23 mouse cellular contexts compared by ENCODE assay signal in the genomic region with DNA sequence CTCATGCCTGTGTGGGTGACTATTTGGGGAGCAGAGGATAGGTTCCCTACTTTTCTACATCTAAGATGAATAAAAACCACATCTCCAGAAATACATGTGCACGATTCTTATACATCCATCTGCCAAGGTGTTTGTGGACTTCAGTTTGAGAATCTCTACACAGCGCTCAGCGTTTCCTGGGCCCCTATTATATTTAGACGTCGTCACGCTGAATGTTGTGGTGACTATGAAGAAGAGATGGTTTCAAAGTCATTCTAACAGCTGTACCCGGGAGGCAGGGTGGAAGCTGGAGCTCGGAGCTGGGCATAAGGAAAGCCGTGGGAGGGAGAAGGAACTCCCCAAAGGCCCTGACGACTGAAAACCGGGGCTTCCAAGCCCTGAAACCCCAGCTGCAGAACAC.
DNase-seq lines count a peak whose midpoint lies in the region; ATAC-seq and TF ChIP-seq lines count a peak whose summit lies in the region.
"Had no signal": no experiment of that assay in that cellular context is flagged by ENCODE, and none has a peak within 500 bp of the region (broad histone marks: within the 10 kb centered on the region; RNA-seq: fewer than 3 reads in every experiment).

No protein-coding gene starts in this region.

- H3K4me2 ChIP-seq in intestine, embryonic 16.5 days (ENCODE audit: low read depth, low read length) = no peak overlapping the region
- no peak overlapping the region for H3K4me2 ChIP-seq in intestine, embryonic 15.5 days (replicated peaks)
- H3K4me2 ChIP-seq: embryonic facial prominence, embryonic 13.5 days; embryonic facial prominence, embryonic 15.5 days; forebrain, embryonic 12.5 days had no signal

- H3K4me3 ChIP-seq in intestine, embryonic 16.5 days (ENCODE audit: low read length) = no peak overlapping the region
- H3K4me3 ChIP-seq in intestine, embryonic 15.5 days (replicated peaks) = no peak overlapping the region
- no peak overlapping the region for H3K4me3 ChIP-seq in cortical plate, adult 2 months (ENCODE audit: insufficient read depth, low read length)
- no peak overlapping the region for H3K4me3 ChIP-seq in small intestine, adult 2 months (ENCODE audit: low read depth, low read length)
- H3K4me3 ChIP-seq: embryonic facial prominence, embryonic 13.5 days; embryonic facial prominence, embryonic 15.5 days; erythroblast, embryonic 14.5 days; forebrain, embryonic 10.5 days; forebrain, embryonic 12.5 days had no signal

- WGBS in intestine, embryonic 16.5 days = 80% methylated on average over 11 of the region's 11 CpGs
- WGBS in intestine, embryonic 15.5 days = 83% methylated on average over 11 of the region's 11 CpGs
- 92% methylated on average over 11 of the region's 11 CpGs for WGBS in small intestine, adult 2 months

- no peak overlapping the region for H3K9ac ChIP-seq in intestine, embryonic 16.5 days (ENCODE audit: low read depth, low read length)
- H3K9ac ChIP-seq in intestine, embryonic 15.5 days = no peak overlapping the region
- H3K9ac ChIP-seq: embryonic facial prominence, embryonic 13.5 days; embryonic facial prominence, embryonic 15.5 days; forebrain, embryonic 12.5 days had no signal

- H3K27ac ChIP-seq in intestine, embryonic 16.5 days (ENCODE audit: low read length) = 0 out of 2 replicates have a peak overlapping the region, but pooled peaks have one; percentile 1
- no peak overlapping the region for H3K27ac ChIP-seq in intestine, embryonic 15.5 days
- H3K27ac ChIP-seq in cortical plate, adult 2 months (ENCODE audit: insufficient read depth, low read length) = 0 out of 2 replicates have a peak overlapping the region, but pooled peaks have one; percentile 20
- 0 out of 2 replicates have a peak overlapping the region, but pooled peaks have one; percentile 44 for H3K27ac ChIP-seq in small intestine, adult 2 months (ENCODE audit: insufficient read depth, low read depth, low read length)
- H3K27ac ChIP-seq: embryonic facial prominence, embryonic 15.5 days; forebrain, embryonic 10.5 days; forebrain, embryonic 12.5 days had no signal

- no peaks in the 10 kb centered on the region for H3K36me3 ChIP-seq in intestine, embryonic 16.5 days (ENCODE audit: control insufficient read depth, insufficient read depth, low read length)
- H3K36me3 ChIP-seq in intestine, embryonic 15.5 days = no peaks in the 10 kb centered on the region
- peaks cover 6% of the 10 kb centered on the region for H3K36me3 ChIP-seq in small intestine, adult 2 months (ENCODE audit: control insufficient read depth, insufficient read depth, low read length)
- H3K36me3 ChIP-seq: embryonic facial prominence, embryonic 13.5 days; embryonic facial prominence, embryonic 15.5 days; forebrain, embryonic 10.5 days; forebrain, embryonic 12.5 days had no signal

- no peak for ATAC-seq in intestine, embryonic 16.5 days
- no peak for ATAC-seq in intestine, embryonic 15.5 days
- ATAC-seq: forebrain, embryonic 14.5 days; forebrain, embryonic 16.5 days had no signal

- no peaks in the 10 kb centered on the region for H3K27me3 ChIP-seq in intestine, embryonic 16.5 days (replicated peaks; ENCODE audit: control insufficient read depth, insufficient read depth, low read length)
- no peaks in the 10 kb centered on the region for H3K27me3 ChIP-seq in intestine, embryonic 15.5 days (replicated peaks)
- no peaks in the 10 kb centered on the region for H3K27me3 ChIP-seq in small intestine, adult 2 months (ENCODE audit: control insufficient read depth, insufficient read depth, low read length)
- H3K27me3 ChIP-seq: embryonic facial prominence, embryonic 13.5 days; embryonic facial prominence, embryonic 15.5 days; forebrain, embryonic 12.5 days had no signal

- H3K4me1 ChIP-seq in intestine, embryonic 16.5 days (ENCODE audit: control insufficient read depth, insufficient read depth, low read length) = peaks cover 53% of the 10 kb centered on the region
- H3K4me1 ChIP-seq in intestine, embryonic 15.5 days (replicated peaks) = peaks cover 28% of the 10 kb centered on the region
- H3K4me1 ChIP-seq in cortical plate, adult 2 months (ENCODE audit: control insufficient read depth, insufficient read depth, low read length) = peaks cover 23% of the 10 kb centered on the region
- H3K4me1 ChIP-seq in small intestine, adult 2 months (ENCODE audit: control insufficient read depth, insufficient read depth, insufficient read length, low read length) = peaks cover 48% of the 10 kb centered on the region

- TF ChIP-seq POLR2A in cortical plate, adult 2 months (IDR thresholded peaks at IDR 0.05; ENCODE audit: extremely low read depth, insufficient read depth, low read length) = no peak
- TF ChIP-seq POLR2A in small intestine, adult 2 months (IDR thresholded peaks at IDR 0.05; ENCODE audit: low read depth, low read length) = no peak

- no peaks in the 10 kb centered on the region for H3K9me3 ChIP-seq in intestine, embryonic 16.5 days (ENCODE audit: control insufficient read depth, low read length)
- H3K9me3 ChIP-seq in intestine, embryonic 15.5 days = no peaks in the 10 kb centered on the region
- H3K9me3 ChIP-seq: embryonic facial prominence, embryonic 13.5 days; embryonic facial prominence, embryonic 15.5 days; forebrain, embryonic 10.5 days; forebrain, embryonic 12.5 days had no signal

- TF ChIP-seq CTCF in cortical plate, adult 2 months (IDR thresholded peaks at IDR 0.05; ENCODE audit: extremely low read depth, insufficient read depth, low read length) = no peak
- no peak for TF ChIP-seq CTCF in small intestine, adult 2 months (IDR thresholded peaks at IDR 0.05; ENCODE audit: extremely low read depth, insufficient read length, insufficient replicate concordance, low read depth, low read length)

- DNase-seq in brain, adult 2 months (ENCODE audit: low read depth, low spot score) = peak; percentile 71
- no peak for DNase-seq in testis, postnatal 14 days (ENCODE audit: low spot score)
- no peak for DNase-seq in layer of hippocampus, postnatal 10 days (ENCODE audit: low spot score in 2 of 2)
- DNase-seq: adrenal gland, adult 2 months; adrenal gland, postnatal 10 days; adrenal gland, postnatal 25 days; cerebellum, adult 11-12 months; cerebellum, adult 2 months; cerebellum, adult 9-10 months; cerebellum, postnatal 10 days; cerebellum, postnatal 25 days; embryo, embryonic 11 days had no signal
